Mouse (Mus musculus) brain, embryonic 14.5 days (tissue): Measurements from ENCODE around the gene Hist1h3i. TPM values are rescaled to one million over a fixed set of nuclear protein-coding genes. Genes with fewer than 3 reads are reported as not detected.

Experiments
- DNase-seq: peaks from one replicate; pipeline ENCODE4 v3.0.0-alpha.2; 2011; ENCODE audit warnings: low read depth
- CTCF ChIP-seq: fragments of 200-500 bp; IDR thresholded peaks from 2 replicates; pipeline ENCODE4 v1.5.1; 2012; ENCODE audit warnings: inconsistent platforms, mild to moderate bottlenecking, moderate library complexity, borderline replicate concordance; ENCODE audit not compliant: insufficient read depth, insufficient read length; ENCODE audit errors: extremely low read depth
- POLR2A ChIP-seq: fragments of 200-500 bp; IDR thresholded peaks from 2 replicates; pipeline ENCODE4 v1.6.1; 2012; ENCODE audit warnings: mild to moderate bottlenecking, inconsistent platforms, borderline replicate concordance; ENCODE audit not compliant: poor library complexity, insufficient read depth, insufficient read length, severe bottlenecking; ENCODE audit errors: extremely low read depth
- polyA plus RNA-seq: library from polyadenylated mRNA; depleted of rRNA; stranded (reverse); fragments of >200 nt; gene quantifications from 2 replicates; pipeline ENCODE4 v1.2.3, GENCODE M21; 2012

Gene Hist1h3i
- polyA plus RNA-seq, 1 experiment: 35.6 TPM

DNA sequence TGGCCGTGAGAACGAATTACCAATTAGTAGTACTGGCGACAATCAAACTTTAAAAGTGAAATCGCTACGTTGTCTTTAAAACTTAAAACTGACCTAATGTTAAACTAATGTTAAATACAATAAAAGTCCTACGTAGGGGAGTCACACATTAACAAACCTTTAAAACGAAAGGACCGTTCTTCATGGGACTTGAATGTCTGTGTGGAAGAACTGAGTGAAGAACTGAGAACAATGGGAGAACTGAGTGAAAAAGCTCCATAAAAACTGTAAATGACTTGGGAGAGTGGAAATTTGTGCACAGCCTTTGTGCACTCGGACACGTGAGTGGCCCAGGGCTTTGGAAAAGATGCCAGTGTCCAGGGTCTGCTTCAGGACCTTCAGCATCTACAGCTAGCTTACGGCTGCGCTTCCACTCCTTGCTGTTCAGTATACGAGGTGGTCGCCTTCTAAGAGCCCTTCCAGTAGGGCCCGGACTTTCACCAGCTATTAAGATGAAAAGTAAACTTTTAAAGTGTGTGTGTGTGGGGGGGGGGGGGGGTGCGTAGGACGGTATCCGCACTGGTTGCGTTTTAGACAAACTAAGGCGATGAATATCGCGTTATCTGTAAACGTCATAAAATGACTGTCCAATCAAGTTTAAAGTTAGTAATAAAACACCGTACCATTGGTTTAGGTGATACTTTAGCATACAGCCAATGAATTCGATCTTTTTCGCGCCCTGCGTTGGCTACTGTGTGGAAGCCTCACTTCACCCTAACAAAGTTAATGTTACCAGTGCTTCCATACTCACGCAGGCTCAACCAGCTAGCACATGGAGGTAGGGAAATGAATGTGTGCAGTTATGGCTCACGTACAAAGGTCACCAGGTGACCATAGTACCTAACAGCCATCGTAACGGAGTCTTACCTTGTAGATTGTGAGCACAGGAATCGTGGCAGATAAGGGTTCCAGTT, 4.1 kb downstream of the Hist1h3i start:
- peak; percentile 97 for DNase-seq
- peak; percentile 17; the same call in 1 of the 2 replicates for TF ChIP-seq POLR2A
- TF ChIP-seq CTCF: no peak

DNA sequence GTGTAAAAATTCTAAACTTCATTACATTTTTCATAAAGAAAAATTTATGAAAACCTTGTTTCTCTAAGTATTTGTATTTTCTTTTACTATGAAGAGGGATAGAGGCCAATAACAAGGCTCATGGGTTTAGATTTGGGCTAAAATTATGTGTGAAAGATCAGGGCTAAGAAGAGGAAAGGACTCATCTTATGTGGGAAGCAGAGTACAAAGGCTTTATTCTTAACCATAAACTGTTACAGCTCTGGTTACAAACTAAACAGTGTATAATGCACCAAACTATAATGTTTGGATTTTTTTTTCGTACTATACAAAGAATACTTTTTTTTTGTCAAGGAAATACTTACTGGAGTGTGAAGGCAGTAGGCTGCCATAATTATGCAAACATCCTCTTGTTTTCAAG, 27.5 kb downstream of the Hist1h3i start:
- TF ChIP-seq CTCF (no peak), POLR2A (no peak)
- DNase-seq: no peak

GRCm38 (mm10) chr13:21754294-21755001, 28.7 kb downstream of the Hist1h3i start:
- DNase-seq: peak; percentile 81

DNA sequence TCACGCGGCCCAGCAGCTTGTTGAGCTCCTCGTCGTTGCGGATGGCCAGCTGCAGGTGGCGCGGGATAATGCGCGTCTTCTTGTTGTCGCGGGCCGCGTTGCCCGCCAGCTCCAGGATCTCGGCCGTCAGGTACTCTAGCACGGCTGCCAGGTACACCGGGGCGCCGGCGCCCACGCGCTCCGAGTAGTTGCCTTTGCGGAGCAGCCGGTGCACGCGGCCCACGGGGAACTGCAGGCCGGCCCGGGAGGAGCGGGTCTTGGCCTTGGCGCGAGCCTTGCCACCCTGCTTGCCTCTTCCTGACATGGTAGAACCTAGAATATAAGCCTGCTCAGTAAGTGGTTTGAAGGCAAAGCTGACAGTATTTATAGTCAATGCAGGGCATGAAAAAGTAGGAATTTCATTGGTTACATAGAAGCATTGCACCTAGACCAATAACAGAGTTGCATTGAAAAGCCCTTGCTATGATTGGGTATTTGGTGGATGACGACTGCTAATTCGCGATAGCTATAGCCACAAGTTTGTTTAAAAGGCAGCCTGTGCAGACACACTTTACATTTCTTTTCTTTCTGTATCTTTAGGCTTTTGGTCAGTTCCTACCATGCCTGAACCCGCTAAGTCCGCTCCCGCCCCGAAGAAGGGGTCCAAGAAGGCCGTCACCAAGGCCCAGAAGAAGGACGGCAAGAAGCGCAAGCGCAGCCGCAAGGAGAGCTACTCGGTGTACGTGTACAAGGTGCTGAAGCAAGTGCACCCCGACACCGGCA, 29.5 kb downstream of the Hist1h3i start, which contains the start of the genes Hist1h2ak and Hist1h2bn:
Hist1h2ak (minus strand) TSS at position 304 of the 762 bp plus-strand sequence.
Hist1h2bn (plus strand) TSS at position 600 of the 762 bp plus-strand sequence.
- TF ChIP-seq POLR2A: 0 out of 2 replicates have a peak, but pooled peaks have one; percentile 39
- DNase-seq: peak; percentile 99

GRCm38 (mm10) chr13:21753051-21753523, 30.1 kb downstream of the Hist1h3i start:
- no peak for DNase-seq
- TF ChIP-seq POLR2A (no peak), CTCF (no peak)

GRCm38 (mm10) chr13:21752356-21752755, 30.8 kb downstream of the Hist1h3i start:
- DNase-seq: no peak
- TF ChIP-seq POLR2A (no peak), CTCF (no peak)

GRCm38 (mm10) chr13:21751827-21752226, 31.3 kb downstream of the Hist1h3i start:
- TF ChIP-seq CTCF (no peak), POLR2A (no peak)
- DNase-seq: no peak

DNA sequence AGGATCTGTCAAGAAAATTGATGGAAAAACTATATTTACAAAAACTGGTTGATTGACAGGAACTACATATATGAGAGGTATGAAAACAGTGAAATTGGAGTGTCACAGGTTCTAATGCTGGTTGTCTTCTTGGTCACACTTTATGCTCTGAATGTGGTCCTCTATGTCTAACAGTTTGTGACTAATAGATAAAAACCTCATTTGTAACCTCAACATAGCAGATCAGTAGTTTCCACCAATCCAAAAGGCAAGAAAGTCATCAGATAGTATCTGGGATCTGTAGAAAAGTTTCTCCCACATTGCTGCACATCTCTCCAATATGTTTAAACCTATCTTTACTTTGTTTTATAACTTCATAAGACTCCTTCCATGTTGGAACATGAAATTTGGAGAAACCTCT, 31.8 kb downstream of the Hist1h3i start:
- DNase-seq: no peak
- TF ChIP-seq POLR2A (no peak), CTCF (no peak)

GRCm38 (mm10) chr13:21750159-21751017, 32.8 kb downstream of the Hist1h3i start, which contains the start of gene Hist1h4k:
Gene Hist1h4k (minus strand): TSS chr13:21750505.
- peak; percentile 56; the same call in 1 of the 2 replicates for TF ChIP-seq POLR2A

GRCm38 (mm10) chr13:21749387-21750158, 33.6 kb downstream of the Hist1h3i start:
- peak; percentile 67 for DNase-seq
- TF ChIP-seq CTCF (no peak), POLR2A (no peak)

More at GRCm38 (mm10) chr13:21750159-21751017, 32.8 kb downstream of the Hist1h3i start, which contains the start of gene Hist1h4k:
- DNase-seq: peak; percentile 97
